Mouse (Mus musculus): ENCODE data around the gene Podxl. TPM values are rescaled to one million over a fixed set of nuclear protein-coding genes. Genes with fewer than 3 reads are reported as not detected.

Gene Podxl
- total RNA-seq, 2 experiments from 2014 or later: 13.2 to 14.7 TPM

DNA sequence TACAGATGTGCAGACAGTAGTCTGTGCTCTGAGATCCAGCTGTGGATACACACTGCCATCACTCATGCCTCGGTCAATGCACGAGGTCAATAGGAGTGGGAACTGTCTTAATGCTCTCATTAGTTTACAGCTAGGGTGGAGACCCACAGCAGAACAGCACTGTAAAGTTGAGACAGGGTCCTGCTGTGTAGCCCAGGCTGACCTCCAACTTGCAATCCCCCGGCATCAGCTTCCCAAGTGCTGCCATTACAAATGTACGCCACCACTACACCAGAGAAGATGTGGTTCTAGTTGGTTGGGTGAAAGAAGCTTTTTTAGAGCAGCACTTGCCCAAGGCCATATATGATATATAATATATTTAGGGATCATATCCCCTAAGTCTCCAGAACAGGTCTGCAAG, 40.1 kb downstream of the Podxl start:
- DNase-seq: no peak

DNA sequence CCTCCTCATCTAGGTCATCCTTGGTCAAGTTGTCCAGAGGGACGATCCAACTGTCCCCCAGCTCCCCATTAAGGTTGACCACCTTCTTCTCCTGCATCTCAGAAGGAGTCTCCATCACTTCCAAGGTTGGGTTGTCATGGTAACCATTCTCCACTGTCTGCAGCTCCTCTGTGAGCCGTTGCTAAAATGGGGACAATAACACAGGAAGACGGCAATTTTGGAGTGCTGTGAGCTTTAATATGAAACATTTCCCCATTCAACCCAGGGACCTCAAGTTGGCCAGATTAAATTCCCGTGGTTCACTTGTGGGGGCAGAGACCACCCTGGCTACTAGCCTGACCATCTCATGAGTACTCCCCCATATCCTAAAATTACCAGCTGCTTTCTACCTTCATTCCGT, 40.7 kb downstream of the Podxl start:
- DNase-seq: no peak

DNA sequence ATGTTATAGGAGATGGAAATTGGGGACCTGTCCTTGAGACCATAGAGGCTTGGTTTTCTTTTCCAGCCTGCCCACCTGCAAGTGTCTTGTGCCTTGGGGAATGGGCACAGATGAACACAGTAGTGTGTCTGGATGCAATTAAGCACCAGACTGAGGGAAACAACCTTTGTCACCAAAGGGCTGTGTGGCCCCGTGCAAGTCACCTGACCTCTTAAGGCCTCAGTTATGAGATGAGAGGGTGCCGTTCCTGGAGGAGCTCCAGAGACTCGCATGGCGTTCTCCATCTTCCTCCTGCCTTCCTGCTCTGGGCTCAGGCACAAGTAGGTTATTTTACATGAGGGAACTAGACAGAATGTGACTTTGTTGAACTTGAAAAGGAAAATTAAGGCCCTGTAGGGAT, 41.3 kb downstream of the Podxl start:
- DNase-seq: no peak

DNA sequence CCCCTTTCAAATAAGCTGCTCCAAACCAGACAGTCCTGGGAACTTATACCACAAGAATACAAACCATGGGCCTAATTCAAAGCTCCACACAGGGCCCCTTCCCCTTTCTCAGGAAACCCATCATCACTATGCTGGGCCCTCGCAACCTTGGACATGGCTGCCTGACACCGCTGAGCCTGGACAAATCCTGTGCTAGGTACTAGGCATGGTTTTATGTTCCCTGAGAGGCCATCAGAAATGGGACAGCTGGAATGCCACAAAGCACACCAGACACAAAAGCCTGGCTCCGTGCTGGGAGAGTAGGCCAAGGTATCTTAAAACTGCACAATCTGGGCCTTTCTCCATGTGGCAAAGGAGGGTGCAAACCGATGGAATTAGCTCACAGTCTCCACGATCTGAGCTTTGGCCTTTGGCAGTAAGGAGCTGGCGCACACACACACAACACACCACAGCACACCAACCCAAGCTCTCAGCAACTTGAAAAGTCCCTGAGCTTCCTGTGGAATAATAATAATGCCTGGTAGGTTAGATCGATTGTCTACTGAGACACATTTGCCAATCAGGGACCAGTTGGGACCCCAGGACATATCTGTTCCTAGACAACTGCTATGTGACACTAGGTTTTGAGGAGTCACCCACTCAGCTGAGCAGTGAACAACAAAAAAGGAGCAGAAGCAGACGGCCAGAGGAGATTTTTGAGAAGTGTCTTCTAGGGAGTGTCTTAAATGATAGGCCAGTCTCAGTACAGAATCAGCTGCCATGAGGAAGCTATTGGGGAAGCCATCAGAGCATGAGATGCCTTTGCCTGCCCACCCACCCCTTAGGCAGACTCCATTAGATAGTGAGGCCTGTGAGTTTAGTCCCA, 42.1 kb downstream of the Podxl start:
- no peak for DNase-seq

DNA sequence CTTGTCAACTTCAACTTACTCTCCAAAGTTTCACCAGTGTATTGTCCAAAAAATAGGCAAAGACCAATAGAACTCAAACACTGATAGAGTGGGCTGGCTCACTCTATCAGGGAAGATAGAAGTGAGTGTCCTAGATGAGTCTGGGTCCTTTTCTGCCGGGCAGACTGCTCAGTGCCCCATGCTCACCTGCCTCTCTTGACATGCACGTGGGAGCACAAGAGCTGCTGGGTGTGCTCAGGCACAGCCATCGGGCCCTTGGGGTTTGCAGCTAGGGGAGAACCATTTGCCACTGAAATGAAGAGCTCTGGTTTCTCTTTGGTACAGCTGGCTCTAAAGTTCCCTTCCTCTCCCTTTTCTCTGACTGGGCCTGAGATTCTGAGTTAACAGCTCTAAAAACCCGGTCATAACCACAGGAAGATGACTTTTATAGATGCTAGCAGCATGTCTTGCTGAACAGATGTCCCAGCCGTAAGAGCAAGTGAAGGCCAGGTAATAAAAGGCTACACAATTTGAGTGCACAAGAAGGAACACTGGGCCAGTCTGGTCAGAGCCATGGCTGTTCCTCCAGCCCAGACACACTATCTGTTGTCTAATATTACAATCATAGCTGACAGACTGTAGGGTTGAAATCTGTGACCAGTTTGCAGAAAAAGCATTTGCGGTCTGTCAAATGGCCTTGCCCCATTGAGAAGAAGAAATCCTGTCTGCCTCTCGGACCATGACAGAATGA, 43.1 kb downstream of the Podxl start:
- no peak for DNase-seq

DNA sequence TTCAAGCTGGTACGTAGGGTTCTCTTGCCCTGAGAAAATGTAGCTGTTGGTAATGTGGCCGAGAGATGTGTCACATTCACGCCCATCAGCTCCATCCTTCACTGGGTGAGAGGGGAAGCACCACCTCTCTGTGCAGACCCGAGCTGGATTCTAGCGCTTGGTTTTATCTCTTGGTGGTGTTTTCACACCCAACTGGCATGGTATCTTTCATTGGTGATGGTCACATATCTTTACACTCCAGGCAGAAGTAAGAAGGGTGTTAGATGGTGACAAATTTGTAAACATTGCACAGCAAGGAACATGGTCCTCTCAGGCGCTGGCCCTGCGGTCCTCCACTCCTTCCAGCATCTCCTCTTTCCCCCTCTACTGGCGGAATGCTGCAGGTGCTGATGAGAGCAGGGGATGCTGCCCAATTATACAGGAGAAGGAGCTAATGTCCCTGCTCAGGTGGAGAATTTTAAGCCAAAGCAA, 44.7 kb downstream of the Podxl start:
- DNase-seq: no peak

DNA sequence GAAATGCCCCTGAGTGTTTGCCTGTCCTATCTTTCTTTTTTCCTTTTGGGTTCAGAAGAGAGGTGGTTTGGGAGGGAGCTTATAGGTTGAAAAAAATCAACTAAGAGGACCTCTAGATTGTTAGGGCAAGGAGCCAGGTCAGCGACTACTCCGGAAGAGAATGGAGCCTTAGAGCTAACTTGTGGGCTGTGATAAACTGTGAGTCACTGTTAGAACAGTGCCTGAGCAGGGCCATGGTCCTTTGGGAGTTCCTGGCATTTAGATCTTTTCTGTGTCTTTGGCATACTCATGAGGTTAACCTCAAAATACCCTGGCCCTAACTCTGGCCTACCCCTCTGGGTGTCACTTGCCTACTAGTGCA, 45.5 kb downstream of the Podxl start:
- no peak for DNase-seq

DNA sequence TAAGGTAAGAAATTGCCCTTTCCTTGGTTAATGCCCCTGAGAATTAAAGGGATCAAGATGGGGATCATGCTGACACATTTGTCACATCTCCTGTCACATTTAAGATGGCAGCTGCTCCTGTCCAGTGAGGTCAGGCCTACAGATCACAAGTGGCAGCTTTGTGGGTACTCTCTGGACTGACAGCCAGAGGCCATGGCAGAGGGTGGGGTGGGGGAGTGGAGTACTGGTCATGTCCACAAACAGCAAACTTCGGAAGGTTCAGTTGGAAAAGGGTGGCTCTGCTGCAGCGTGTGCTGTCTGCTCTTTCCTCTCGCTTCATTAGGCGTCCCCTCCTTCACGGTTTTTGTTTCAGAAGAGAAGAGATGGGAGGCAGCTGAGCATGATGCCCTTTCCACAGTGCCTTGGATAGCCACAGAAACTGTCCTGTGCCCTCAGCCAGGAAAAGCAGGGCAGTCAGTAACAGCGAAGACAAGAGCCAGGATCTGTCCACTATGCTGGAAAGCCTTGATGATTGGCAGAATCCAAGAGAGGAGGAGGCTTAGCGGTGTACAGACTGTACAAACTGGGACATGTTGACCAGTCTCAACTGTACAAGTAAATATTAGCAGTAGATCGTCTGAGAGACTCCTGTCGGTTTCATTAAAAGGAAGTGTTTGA, 46.0 kb downstream of the Podxl start:
- DNase-seq: no peak

DNA sequence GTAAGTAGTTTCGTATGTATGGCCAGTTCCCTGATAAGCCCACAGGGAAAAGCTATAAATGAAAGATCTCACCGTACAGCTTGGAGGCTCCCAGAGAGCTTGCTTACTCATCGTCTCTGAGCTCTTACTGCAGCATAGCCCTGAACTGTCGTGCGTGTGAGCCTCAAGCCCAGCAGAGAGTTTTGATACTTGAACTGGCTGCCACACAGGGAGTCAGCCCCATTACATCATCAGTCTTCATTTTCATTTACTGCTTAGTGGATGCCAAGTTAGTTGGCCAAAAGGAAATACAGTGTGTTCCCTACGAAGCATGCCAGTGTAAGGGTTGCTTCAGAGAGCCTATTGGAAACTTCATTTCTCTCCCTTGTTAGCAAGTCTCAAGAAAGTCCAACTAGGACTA, 50.1 kb downstream of the Podxl start:
- no peak for DNase-seq

DNA sequence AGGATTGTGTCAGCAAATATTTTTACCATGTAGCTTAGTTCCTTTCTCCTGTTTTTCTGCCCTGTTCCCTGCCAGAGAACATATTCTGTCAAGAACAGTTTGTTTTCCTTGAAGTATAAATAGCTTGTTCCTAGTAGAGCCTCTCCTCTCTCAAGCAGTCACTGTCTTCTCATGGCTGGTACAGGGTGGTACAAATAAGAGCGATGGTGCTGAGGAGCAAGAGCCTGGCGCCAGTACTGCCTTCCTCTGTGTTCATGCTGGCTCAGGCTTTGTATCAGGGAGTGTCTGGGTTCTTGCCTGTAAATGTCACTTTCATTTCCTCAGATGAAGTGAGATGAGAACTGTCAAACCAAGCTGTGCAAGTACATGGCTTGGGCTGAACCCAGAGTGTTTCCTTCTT, 61.2 kb downstream of the Podxl start:
- DNase-seq: peak in 1 of 2 experiments; percentile 29

DNA sequence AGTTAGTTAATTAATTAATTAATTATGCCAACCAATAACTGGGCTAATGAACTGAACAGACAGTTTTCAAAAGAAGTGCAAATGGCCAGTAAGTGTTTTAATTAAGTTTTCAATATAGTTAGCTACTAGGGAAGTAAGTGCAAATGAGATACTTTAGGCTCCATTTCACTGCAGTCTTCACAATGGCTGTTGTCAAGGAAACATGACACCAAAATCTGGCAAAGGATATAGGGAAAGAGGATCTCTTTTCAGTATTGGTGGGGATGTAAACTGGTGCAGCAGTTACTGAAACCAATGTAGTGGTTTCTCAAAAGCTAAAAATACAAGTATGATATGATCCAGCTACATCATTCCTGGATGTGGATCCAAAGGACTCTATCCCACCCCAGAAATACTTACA, 63.1 kb downstream of the Podxl start:
- no peak for DNase-seq

DNA sequence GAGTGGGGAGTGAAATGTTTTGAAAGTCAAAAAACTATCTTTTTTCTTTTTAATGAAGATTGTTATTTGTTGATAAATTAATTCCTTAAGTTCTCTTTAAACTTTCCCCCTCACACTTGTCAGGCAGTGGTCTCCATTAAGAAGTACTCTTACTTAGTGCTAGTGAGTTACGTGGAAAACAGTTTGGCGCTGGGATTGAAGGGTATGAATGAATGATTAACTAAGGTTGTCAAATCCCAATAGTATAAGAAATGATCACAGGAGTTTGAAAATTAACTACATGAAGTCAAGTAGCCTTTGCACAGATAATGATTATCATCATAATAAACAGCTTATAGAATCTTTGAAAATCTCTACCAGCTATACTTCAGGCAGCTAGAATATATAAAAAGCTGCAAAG, 63.5 kb downstream of the Podxl start:
- DNase-seq: no peak

DNA sequence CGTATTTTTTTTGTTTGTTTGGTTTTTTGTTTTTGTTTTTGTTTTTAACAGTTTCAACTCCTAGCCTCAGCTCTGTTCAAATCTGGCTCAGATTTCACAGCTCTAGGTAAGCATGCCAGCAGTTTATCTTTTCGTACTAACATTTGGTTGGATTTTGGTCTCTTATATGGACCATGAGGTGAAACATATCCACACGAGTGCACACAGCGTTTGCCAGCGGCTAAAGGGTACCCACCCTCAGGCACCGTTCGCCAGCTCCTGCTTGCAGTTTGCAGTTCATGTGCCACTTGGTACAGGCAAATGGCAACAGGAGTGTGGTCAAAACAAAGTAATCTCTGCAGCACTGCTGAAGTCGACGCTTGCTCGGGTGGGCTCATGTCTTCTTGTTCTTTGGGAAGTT, 63.9 kb downstream of the Podxl start:
- DNase-seq: no peak

DNA sequence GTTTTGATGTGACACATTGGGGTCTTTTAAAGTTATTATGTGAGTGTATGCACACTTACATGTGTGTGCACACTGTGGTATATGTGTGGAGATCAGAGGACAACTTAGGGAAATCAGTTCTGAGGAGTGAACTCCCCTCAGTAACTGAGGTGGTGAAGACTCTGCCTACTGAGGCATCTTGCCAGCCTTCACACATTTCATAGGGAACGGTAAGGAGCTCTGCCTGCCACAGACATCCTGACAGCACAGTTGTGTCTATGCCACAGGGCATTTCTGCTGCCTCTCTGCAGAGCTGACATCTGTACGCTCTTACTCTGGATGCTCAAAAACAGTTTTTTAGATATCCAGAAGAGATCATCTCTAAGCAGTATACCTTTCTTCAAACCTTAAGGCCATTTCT, 67.6 kb downstream of the Podxl start:
- DNase-seq: no peak

DNA sequence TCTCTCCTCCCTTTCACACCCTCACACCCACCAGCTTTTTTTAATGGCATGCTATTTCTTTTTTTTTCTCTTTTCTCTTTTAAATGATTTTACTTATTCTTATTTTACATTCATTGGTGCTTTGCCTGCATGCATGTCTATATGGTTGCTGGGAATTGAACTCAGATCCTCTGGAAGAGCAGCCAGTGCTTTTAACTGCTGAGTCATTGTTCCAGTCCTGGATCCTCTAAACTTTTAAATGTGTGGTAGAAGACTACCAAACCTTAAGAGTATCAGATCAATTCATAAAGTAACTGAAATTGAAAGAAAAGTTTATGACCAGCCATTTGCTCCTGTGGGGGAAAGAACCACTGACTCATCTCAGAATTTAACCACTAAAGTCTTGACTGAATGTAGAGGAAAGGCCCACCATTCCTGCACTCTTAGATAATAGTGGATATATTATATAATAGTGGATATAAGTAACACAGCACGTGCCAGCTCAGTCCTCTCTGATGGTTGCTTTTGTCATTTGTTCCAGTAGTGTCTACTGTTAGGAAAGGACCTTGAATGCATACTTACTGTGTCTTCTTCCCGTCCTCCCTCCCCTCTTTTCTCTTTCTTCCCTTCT, 68.6 kb downstream of the Podxl start:
- no peak for DNase-seq

DNA sequence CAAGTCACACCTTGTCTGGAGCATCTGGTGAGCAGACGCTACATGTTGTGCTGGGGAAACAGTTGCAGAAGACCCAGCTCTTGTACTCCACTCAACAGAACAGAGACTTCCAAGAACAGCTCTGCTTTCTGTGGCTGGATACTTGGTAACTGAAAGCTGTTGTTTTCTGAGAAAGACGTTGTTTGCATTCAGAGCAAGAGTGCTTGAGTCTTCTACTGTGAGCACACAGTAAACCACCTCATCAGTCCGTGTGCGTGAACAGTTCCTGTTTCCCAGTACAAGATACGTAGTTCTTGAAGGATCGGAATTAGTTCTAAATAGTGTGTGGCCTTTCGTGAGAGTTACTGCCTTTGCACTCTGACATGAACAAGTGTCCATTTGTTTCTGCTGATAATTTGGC, 73.8 kb downstream of the Podxl start:
- DNase-seq: no peak

DNA sequence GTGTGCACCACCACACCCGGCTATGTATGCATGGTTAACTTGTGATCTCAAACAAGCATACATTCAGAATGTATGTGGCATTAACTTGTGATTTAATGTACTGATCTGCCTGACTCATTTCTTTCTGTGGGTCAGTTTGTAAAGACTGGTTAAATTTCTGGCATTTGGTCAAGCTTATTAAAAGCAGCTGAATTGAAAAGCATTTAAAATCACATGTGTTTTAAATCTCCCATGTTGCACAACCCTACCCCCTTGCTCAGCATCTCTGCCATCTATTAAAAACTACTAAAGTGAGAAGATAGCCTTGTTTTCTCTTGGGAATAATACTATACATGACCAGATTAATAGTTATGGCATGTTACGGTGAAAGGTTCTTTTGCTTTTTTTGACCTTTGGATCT, 77.2 kb downstream of the Podxl start:
- DNase-seq: no peak

DNA sequence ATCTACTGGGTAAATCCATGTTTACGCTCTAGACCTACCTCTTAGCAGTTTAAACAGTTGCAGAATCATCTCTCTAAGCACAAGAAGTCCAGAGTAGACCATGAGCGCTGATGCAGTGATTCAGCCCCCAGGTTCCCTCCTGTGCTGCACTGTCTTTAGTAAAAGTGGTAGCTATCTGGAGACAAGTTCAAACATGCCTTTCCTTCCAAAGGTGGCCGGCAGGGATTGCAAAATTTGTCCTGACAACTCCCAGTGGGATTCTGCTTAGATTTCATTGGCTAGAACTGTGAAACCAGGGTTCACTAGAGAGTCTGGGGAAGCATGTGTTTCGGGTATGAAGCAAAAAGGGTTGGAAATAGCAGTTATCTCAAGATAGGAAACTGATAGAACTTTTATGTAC, 83.8 kb downstream of the Podxl start:
- no peak for DNase-seq

DNA sequence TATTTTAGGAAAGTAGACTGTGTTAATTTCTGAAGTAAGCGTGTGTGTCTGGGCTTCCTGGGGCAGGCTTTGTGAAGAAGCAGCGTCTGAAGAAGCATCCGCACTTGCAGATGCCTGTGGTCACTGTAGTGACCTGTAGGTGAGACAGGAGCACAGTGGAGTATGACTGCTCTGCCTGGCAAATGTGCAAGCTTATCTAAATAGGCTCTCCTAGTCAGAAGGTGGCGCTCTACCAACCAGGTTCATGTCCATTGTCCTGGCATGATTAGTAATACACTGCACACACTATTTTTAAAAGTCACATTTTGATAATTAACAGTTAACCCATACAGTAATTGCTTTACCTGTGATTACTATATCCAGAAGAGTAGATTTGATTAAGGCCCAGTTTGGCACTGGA, 85.6 kb downstream of the Podxl start:
- no peak for DNase-seq
